16 mouse cellular contexts compared by ENCODE assay signal in the genomic region with DNA sequence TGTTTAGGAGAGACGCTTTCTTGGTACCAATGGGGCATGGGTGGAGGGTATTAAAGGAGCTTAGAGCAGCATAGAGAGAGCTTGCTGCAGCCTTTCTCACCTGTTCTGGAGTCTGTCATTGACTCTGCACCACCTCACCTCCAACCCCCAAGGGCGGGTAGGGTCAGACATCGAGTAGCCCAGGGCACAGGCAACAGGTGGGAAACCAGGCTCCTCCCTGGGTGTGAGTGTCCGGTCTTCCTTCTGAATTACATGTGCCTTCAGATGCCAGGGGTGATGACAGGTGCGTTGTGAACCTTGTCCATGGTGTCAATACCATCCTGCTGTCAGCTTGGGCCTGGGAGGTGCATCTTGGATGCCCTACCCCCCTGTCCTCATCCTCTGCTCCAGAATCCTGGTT. TPM values are rescaled to one million over a fixed set of nuclear protein-coding genes. Genes with fewer than 3 reads are reported as not detected.
"Had no signal": no experiment of that assay in that cellular context is flagged by ENCODE, and none has a peak within 500 bp of the region (broad histone marks: within the 10 kb centered on the region; RNA-seq: fewer than 3 reads in every experiment).

No protein-coding gene starts in this region.

- ATAC-seq: liver, postnatal 0 days; midbrain, embryonic 16.5 days had no signal

- H3K9ac ChIP-seq: limb, embryonic 15.5 days; liver, embryonic 13.5 days; liver, postnatal 0 days; lung, embryonic 15.5 days; midbrain, embryonic 12.5 days had no signal

- H3K4me1 ChIP-seq: midbrain, embryonic 12.5 days had no signal

- H3K9me3 ChIP-seq: limb, embryonic 15.5 days; liver, embryonic 13.5 days; lung, embryonic 15.5 days; megakaryocyte, embryonic 14.5 days; midbrain, embryonic 12.5 days had no signal

- DNase-seq: kidney, postnatal 14 days; liver, embryonic 13.5 days; liver, postnatal 0 days; lung, postnatal 14 days; right cerebral cortex, postnatal 14 days; thymus, postnatal 36 days had no signal

- H3K27me3 ChIP-seq: limb, embryonic 15.5 days; lung, embryonic 15.5 days had no signal

- H3K36me3 ChIP-seq: limb, embryonic 15.5 days; liver, embryonic 13.5 days; lung, embryonic 15.5 days; midbrain, embryonic 12.5 days had no signal

- H3K4me2 ChIP-seq: limb, embryonic 15.5 days; liver, embryonic 13.5 days; lung, embryonic 15.5 days; midbrain, embryonic 12.5 days had no signal

- H3K4me3 ChIP-seq: left cerebral cortex, adult 2 months; limb, embryonic 15.5 days; liver, embryonic 13.5 days; lung, embryonic 15.5 days; megakaryocyte, embryonic 14.5 days; midbrain, embryonic 12.5 days had no signal

- H3K27ac ChIP-seq: left cerebral cortex, adult 2 months; limb, embryonic 15.5 days; liver, embryonic 13.5 days; lung, embryonic 15.5 days; macrophage; midbrain, embryonic 12.5 days had no signal

RNA-seq across cellular contexts. Expression of gene Xirp1, which starts 1.2 kb away (rescaled TPM):
- polyA plus RNA-seq: limb, embryonic 11.5 days; macrophage; midbrain, embryonic 12.5 days; midbrain, embryonic 16.5 days; small intestine, adult 2 months; thymus, postnatal 0 days had no signal
